ENCODE assay signal across 28 mouse cellular contexts in genomic region chr8:107370311-107370710, GRCm38 (mm10). TPM values are rescaled to one million over a fixed set of nuclear protein-coding genes. Genes with fewer than 3 reads are reported as not detected.
DNase-seq lines count a peak whose midpoint lies in the region; ATAC-seq and TF ChIP-seq lines count a peak whose summit lies in the region.
"Had no signal": no experiment of that assay in that cellular context is flagged by ENCODE, and none has a peak within 500 bp of the region (broad histone marks: within the 10 kb centered on the region; RNA-seq: fewer than 3 reads in every experiment).

No protein-coding gene starts in this region.

- intact Hi-C loops in heart, postnatal 25 days (cut with DNase I) = no loop called here

- TF ChIP-seq CTCF in heart, postnatal 0 days (IDR thresholded peaks at IDR 0.05; ENCODE audit: low read depth) = no peak

- H3K9ac ChIP-seq in heart, postnatal 0 days (replicated peaks; ENCODE audit: low read depth, low read length) = no peak overlapping the region
- no peak overlapping the region for H3K9ac ChIP-seq in hindbrain, embryonic 16.5 days (ENCODE audit: low read depth, low read length)
- H3K9ac ChIP-seq: embryonic facial prominence, embryonic 12.5 days; hindbrain, embryonic 12.5 days; limb, embryonic 12.5 days; liver, embryonic 15.5 days; lung, embryonic 14.5 days; midbrain, embryonic 15.5 days; neural tube, embryonic 15.5 days had no signal

- no peak for TF ChIP-seq EP300 in heart, postnatal 0 days (IDR thresholded peaks at IDR 0.05; ENCODE audit: low read depth)

- H3K36me3 ChIP-seq in heart, postnatal 0 days (replicated peaks; ENCODE audit: control insufficient read depth, insufficient read depth, low read length) = peaks cover 77% of the 10 kb centered on the region
- peaks cover 35% of the 10 kb centered on the region for H3K36me3 ChIP-seq in hindbrain, embryonic 16.5 days (ENCODE audit: control insufficient read depth, insufficient read depth, low read length)

- peak; percentile 65 for DNase-seq in adrenal gland, adult 2 months
- DNase-seq in adrenal gland, postnatal 4 days (ENCODE audit: low spot score in 2 of 2) = no peak
- no peak for DNase-seq in heart, postnatal 0 days (ENCODE audit: low spot score)
- DNase-seq in heart, postnatal 25 days (ENCODE audit: low spot score) = no peak
- DNase-seq in NIH3T3 (ENCODE audit: low read depth) = peak; percentile 66
- DNase-seq in adrenal gland, postnatal 25 days = peak; percentile 27
- DNase-seq in layer of hippocampus, adult 9-10 months (ENCODE audit: low spot score) = no peak
- DNase-seq: cerebellum, adult 11 months; cerebellum, adult 9-11 months; embryo, embryonic 11 days; gastrocnemius, adult 2 months; gastrocnemius, postnatal 36 days; heart, postnatal 36 days; lung, embryonic 14.5 days; lung, postnatal 14 days; retina, postnatal 1 day; spleen, adult 18-20 months; thymus, postnatal 14 days had no signal

- no peaks in the 10 kb centered on the region for H3K9me3 ChIP-seq in heart, postnatal 0 days (replicated peaks; ENCODE audit: control insufficient read depth, low read length)
- H3K9me3 ChIP-seq in hindbrain, embryonic 16.5 days (ENCODE audit: control insufficient read depth, low read length) = no peaks in the 10 kb centered on the region
- H3K9me3 ChIP-seq: embryonic facial prominence, embryonic 12.5 days; hindbrain, embryonic 12.5 days; limb, embryonic 12.5 days; liver, embryonic 15.5 days; midbrain, embryonic 10.5 days; midbrain, embryonic 15.5 days; neural tube, embryonic 15.5 days had no signal

- H3K4me2 ChIP-seq in heart, postnatal 0 days (ENCODE audit: low read depth, low read length) = no peak overlapping the region
- no peak overlapping the region for H3K4me2 ChIP-seq in hindbrain, embryonic 16.5 days (ENCODE audit: low read length)
- H3K4me2 ChIP-seq: embryonic facial prominence, embryonic 12.5 days; hindbrain, embryonic 12.5 days; limb, embryonic 12.5 days; liver, embryonic 15.5 days; lung, embryonic 14.5 days; midbrain, embryonic 15.5 days; neural tube, embryonic 15.5 days had no signal

- ATAC-seq in heart, postnatal 0 days (ENCODE audit: insufficient read depth, low read depth) = no peak
- ATAC-seq in hindbrain, embryonic 16.5 days = no peak
- ATAC-seq: forebrain, embryonic 16.5 days; intestine, postnatal 0 days; midbrain, embryonic 15.5 days had no signal

- 68% methylated on average over 4 of the region's 4 CpGs for WGBS in heart, postnatal 0 days
- 89% methylated on average over 4 of the region's 4 CpGs for WGBS in hindbrain, embryonic 16.5 days

- H3K4me1 ChIP-seq in heart, postnatal 0 days (ENCODE audit: control insufficient read depth, insufficient read depth) = no peaks in the 10 kb centered on the region
- no peaks in the 10 kb centered on the region for H3K4me1 ChIP-seq in hindbrain, embryonic 16.5 days (ENCODE audit: control insufficient read depth, insufficient read depth, low read depth, low read length)
- H3K4me1 ChIP-seq: embryonic facial prominence, embryonic 12.5 days; hindbrain, embryonic 12.5 days; limb, embryonic 12.5 days; liver, embryonic 15.5 days; midbrain, embryonic 10.5 days; midbrain, embryonic 15.5 days; neural tube, embryonic 15.5 days had no signal

- H3K27ac ChIP-seq in heart, postnatal 0 days (ENCODE audit: low read depth) = peak overlapping the region; percentile 62
- H3K27ac ChIP-seq in hindbrain, embryonic 16.5 days (ENCODE audit: low read depth, low read length) = no peak overlapping the region
- H3K27ac ChIP-seq: embryonic facial prominence, embryonic 12.5 days; gastrocnemius, adult 2 months; hindbrain, embryonic 12.5 days; limb, embryonic 12.5 days; liver, embryonic 15.5 days; midbrain, embryonic 10.5 days; midbrain, embryonic 15.5 days; neural tube, embryonic 15.5 days had no signal

- H3K4me3 ChIP-seq in heart, postnatal 0 days (ENCODE audit: low read depth, low read length) = no peak overlapping the region
- no peak overlapping the region for H3K4me3 ChIP-seq in hindbrain, embryonic 16.5 days (ENCODE audit: low read length)
- H3K4me3 ChIP-seq: embryonic facial prominence, embryonic 12.5 days; gastrocnemius, adult 2 months; hindbrain, embryonic 12.5 days; limb, embryonic 12.5 days; liver, embryonic 15.5 days; midbrain, embryonic 10.5 days; midbrain, embryonic 15.5 days; neural tube, embryonic 15.5 days had no signal

- H3K27me3 ChIP-seq in heart, postnatal 0 days (ENCODE audit: control insufficient read depth, insufficient read depth, low read length) = no peaks in the 10 kb centered on the region
- H3K27me3 ChIP-seq in hindbrain, embryonic 16.5 days (replicated peaks; ENCODE audit: control insufficient read depth, insufficient read depth, low read length) = no peaks in the 10 kb centered on the region
- H3K27me3 ChIP-seq: embryonic facial prominence, embryonic 12.5 days; hindbrain, embryonic 12.5 days; limb, embryonic 12.5 days; liver, embryonic 15.5 days; midbrain, embryonic 15.5 days; neural tube, embryonic 15.5 days had no signal

RNA-seq across cellular contexts. Expression of gene Nqo1, which starts 32.7 kb away (rescaled TPM):
- 1 to 10 TPM; 5.4 to 5.6 TPM for total RNA-seq in adrenal gland, adult 2 months (2021)
- polyA plus RNA-seq in adrenal gland, adult 2 months (2012; rRNA removed) = 1.5 and 1.6 TPM in 2 replicates
- total RNA-seq in adrenal gland, postnatal 4 days (2021) = 10 to 100 TPM in 1 of 2 experiments, 1 to 10 TPM in 1; 9.7 to 10.5 TPM
- 20.8 and 34.6 TPM in 2 replicates for total RNA-seq in heart, postnatal 0 days (2014; rRNA removed; ENCODE audit: low replicate concordance)
- polyA plus RNA-seq in heart, postnatal 0 days (2015; fragmentation: Nextera tagmentation; extraction: Ambion mirVana) = 19.7 and 19.9 TPM in 2 replicates
- total RNA-seq in heart, postnatal 25 days (2021) = 10 to 100 TPM; 27.9 to 33.4 TPM
- total RNA-seq in adrenal gland, postnatal 25 days (2021) = 4.6 and 6.2 TPM in 2 replicates
- 13.3 and 15.1 TPM in 2 replicates for polyA plus RNA-seq in hindbrain, embryonic 16.5 days (2015; fragmentation: Nextera tagmentation; extraction: Ambion mirVana)

RNA-seq across cellular contexts. Expression of gene Nob1, which starts 54.5 kb away (rescaled TPM):
- 10 to 100 TPM; 26.0 to 38.4 TPM for total RNA-seq in adrenal gland, adult 2 months (2021)
- polyA plus RNA-seq in adrenal gland, adult 2 months (2012; rRNA removed) = 19.7 and 20.3 TPM in 2 replicates
- 10 to 100 TPM; 37.5 to 42.4 TPM for total RNA-seq in adrenal gland, postnatal 4 days (2021)
- total RNA-seq in heart, postnatal 0 days (2014; rRNA removed; ENCODE audit: low replicate concordance) = 9.4 and 26.1 TPM in 2 replicates
- polyA plus RNA-seq in heart, postnatal 0 days (2015; fragmentation: Nextera tagmentation; extraction: Ambion mirVana) = 32.4 and 35.6 TPM in 2 replicates
- total RNA-seq in heart, postnatal 25 days (2021) = 10 to 100 TPM; 20.5 to 21.2 TPM
- total RNA-seq in adrenal gland, postnatal 25 days (2021) = 29.6 and 40.6 TPM in 2 replicates
- polyA plus RNA-seq in hindbrain, embryonic 16.5 days (2015; fragmentation: Nextera tagmentation; extraction: Ambion mirVana) = 64.2 and 65.2 TPM in 2 replicates

Comparison
In these comparisons a context has a peak if more than half of its experiments do, and no peak if none do; other contexts are left out.
1. DNase-seq: peak in adrenal gland, adult 2 months (single experiment), NIH3T3 (single experiment) and adrenal gland, postnatal 25 days (single experiment); none in adrenal gland, postnatal 4 days (0 of 2), heart, postnatal 0 days (single experiment), heart, postnatal 25 days (single experiment) and layer of hippocampus, adult 9-10 months (single experiment).